Mouse (Mus musculus) C2C12 (cell line): Measurements from ENCODE around the gene Klf12.

ENCODE experiments used
- CTCF ChIP-seq: IDR thresholded peaks from one replicate; pipeline ENCODE4 v1.5.1; 2011; ENCODE audit not compliant: control insufficient read depth, insufficient read depth, insufficient read length
- MYOG ChIP-seq: IDR thresholded peaks from one replicate; pipeline ENCODE4 v1.6.1; 2011; ENCODE audit not compliant: control insufficient read depth, insufficient read length; ENCODE audit errors: extremely low read depth

GRCm38 (mm10) chr14:100121075-100121474 lies 163.4 kb downstream of the Klf12 start:
- TF ChIP-seq MYOG: no peak
- no peak for TF ChIP-seq CTCF
